Mouse (Mus musculus): ENCODE results near the gene Rap1gap2. TPM values are rescaled to one million over a fixed set of nuclear protein-coding genes. Genes with fewer than 3 reads are reported as not detected.
A peak's percentile ranks its signal among the peaks of the same experiment; 100 is the strongest.

The Rap1gap2 gene
- polyA plus RNA-seq, 1 experiment from 2014 or later, result 0.75 TPM

DNA sequence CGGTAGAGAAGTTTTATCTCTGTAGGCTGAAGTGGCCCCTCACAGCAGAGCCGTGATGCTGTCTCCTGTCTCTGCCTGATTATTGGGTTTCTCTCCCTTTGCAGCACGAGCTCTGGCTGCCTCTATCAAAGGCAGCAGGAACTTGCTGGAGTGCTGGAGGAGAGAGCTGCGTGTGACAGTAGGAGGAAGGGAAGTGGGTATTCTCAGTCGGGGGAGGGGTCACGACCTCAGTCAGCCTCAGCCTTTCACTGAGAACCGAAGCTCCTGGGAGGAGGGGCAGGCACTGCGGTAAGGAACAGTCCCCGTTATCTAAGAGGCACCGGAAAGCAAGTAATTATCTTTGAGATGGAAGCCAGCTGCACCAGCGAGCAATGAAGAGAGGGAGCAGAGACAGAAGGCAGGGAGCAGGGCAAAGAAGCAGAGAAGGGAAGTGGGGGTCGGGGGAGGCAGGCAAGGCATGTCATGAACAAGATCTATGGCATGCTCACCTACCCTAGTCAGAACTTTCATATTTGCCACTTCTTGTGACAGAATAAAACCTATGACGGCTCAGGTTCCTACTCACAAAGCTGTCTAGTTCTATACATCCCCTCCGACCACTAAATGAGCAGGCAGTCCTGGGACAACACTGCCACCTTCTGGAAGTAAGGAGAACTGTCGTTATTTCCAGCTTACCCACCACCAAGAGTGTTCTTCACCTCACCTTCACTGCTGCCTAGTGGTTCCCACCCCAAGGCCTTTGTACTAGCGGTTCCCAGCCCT lies 63.6 kb downstream of the Rap1gap2 start:
- Histone ChIP-seq H3K36me3 (replicated peaks; ENCODE audit: insufficient read depth, low read length) (no peaks in the 10 kb centered on the region), H3K9me3 (ENCODE audit: low read length) (no peaks in the 10 kb centered on the region), H3K4me2 (ENCODE audit: low read depth, low read length) (peak overlapping the region; percentile 76), H3K27ac (ENCODE audit: low read depth) (peak overlapping the region; percentile 82), H3K9ac (replicated peaks) (peak overlapping the region; percentile 56), H3K27me3 (ENCODE audit: insufficient read depth, low read length) (no peaks in the 10 kb centered on the region), H3K4me1 (ENCODE audit: insufficient read depth) (peaks cover 12% of the 10 kb centered on the region), H3K4me3 (ENCODE audit: low read depth, low read length) (peak overlapping the region; percentile 44)
- TF ChIP-seq CTCF (IDR thresholded peaks at IDR 0.05; ENCODE audit: low read depth), result peak; percentile 95
- peak; percentile 73 for TF ChIP-seq EP300 (IDR thresholded peaks at IDR 0.05; ENCODE audit: low read depth)
- DNase-seq (peak; percentile 70), ATAC-seq (peak; percentile 88)
- WGBS (ENCODE audit: insufficient replicate concordance), result 4% methylated on average over 16 of the region's 16 CpGs

DNA sequence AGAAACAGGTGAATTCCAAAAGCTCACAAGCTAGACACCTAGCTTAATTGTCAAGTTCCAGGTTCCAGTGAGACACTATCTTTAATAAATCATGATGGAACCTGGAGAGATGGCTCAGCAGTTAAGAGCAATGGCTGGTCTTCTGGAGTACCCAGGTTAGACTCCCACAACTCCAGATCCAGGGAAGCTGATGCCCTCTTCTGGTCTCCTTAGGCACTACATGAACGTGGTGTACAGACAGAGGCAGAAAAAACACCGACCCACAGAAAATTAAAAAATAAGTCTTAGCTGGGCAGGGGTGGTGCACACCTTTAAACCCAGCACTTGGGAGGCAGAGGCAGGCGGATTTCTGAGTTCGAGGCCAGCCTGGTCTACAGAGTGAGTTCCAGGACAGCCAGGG lies 64.5 kb downstream of the Rap1gap2 start:
- DNase-seq (peak; percentile 67), ATAC-seq (peak; percentile 35; the same call in 1 of the 2 replicates)
- Histone ChIP-seq H3K4me1 (ENCODE audit: insufficient read depth) (peaks cover 12% of the 10 kb centered on the region), H3K36me3 (replicated peaks; ENCODE audit: insufficient read depth, low read length) (no peaks in the 10 kb centered on the region), H3K9me3 (ENCODE audit: low read length) (no peaks in the 10 kb centered on the region), H3K27ac (ENCODE audit: low read depth) (no peak overlapping the region), H3K9ac (replicated peaks) (no peak overlapping the region), H3K4me2 (ENCODE audit: low read depth, low read length) (peak overlapping the region; percentile 76), H3K4me3 (ENCODE audit: low read depth, low read length) (no peak overlapping the region), H3K27me3 (ENCODE audit: insufficient read depth, low read length) (no peaks in the 10 kb centered on the region)
- 32% methylated on average over 4 of the region's 4 CpGs for WGBS (ENCODE audit: insufficient replicate concordance)
- TF ChIP-seq CTCF (IDR thresholded peaks at IDR 0.05; ENCODE audit: low read depth) (peak; percentile 78), EP300 (IDR thresholded peaks at IDR 0.05; ENCODE audit: low read depth) (no peak)

DNA sequence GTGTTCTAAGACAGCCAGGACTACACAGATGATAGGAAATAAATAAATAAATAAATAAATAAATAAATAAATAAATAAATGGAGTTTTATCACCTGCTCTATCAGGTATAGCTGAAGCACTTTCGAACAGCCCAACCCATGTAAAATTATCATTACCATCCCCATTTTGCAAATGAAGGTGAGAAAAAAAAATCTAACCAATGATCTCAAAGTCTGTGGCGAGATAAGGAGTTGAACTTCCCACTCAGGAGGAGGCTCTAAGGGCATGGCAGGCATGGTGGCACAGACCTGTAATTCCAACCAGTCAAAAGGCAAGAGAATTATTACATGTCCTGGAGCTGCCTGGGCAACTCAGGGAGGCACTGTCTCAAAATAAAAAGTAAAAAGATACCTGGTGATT lies 65.2 kb downstream of the Rap1gap2 start:
- TF ChIP-seq EP300 (IDR thresholded peaks at IDR 0.05; ENCODE audit: low read depth), result no peak
- no peak for TF ChIP-seq CTCF (IDR thresholded peaks at IDR 0.05; ENCODE audit: low read depth)
- ATAC-seq (no peak), DNase-seq (no peak)
- no peaks in the 10 kb centered on the region for H3K9me3 ChIP-seq (ENCODE audit: low read length)
- no peak overlapping the region for H3K9ac ChIP-seq (replicated peaks)
- peaks cover 9% of the 10 kb centered on the region for H3K4me1 ChIP-seq (ENCODE audit: insufficient read depth)
- no peak overlapping the region for H3K4me3 ChIP-seq (ENCODE audit: low read depth, low read length)
- 79% methylated on average over 2 of the region's 2 CpGs for WGBS (ENCODE audit: insufficient replicate concordance)
- no peaks in the 10 kb centered on the region for H3K36me3 ChIP-seq (replicated peaks; ENCODE audit: insufficient read depth, low read length)
- no peak overlapping the region for H3K4me2 ChIP-seq (ENCODE audit: low read depth, low read length)
- no peaks in the 10 kb centered on the region for H3K27me3 ChIP-seq (ENCODE audit: insufficient read depth, low read length)
- no peak overlapping the region for H3K27ac ChIP-seq (ENCODE audit: low read depth)

DNA sequence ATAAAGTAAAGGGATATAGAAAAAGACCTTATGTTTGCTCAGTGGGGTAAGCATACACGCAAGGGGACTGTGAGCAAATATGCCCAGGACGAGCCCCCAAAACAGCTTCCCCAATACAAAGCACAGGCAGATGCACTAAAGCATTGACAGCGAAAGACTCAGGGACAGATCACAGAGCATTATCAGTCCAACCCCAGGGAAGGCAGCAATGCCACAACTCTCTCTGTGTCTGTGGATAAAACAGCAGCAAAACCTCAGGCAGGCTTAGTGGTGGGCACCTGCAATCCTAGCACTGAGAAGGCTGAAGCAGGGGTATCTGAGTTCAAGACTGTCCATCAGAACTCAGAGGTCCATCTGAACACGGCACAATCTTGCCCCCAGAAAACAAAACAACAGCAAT lies 73.4 kb downstream of the Rap1gap2 start:
- ATAC-seq (no peak), DNase-seq (no peak)
- no peak for TF ChIP-seq CTCF (IDR thresholded peaks at IDR 0.05; ENCODE audit: low read depth)
- no peaks in the 10 kb centered on the region for H3K27me3 ChIP-seq (ENCODE audit: insufficient read depth, low read length)
- 0 out of 2 replicates have a peak, but pooled peaks cover 5% of the 10 kb centered on the region for H3K4me1 ChIP-seq (ENCODE audit: insufficient read depth)
- WGBS (ENCODE audit: insufficient replicate concordance), result 44% methylated on average over 4 of the region's 4 CpGs
- no peak overlapping the region for H3K4me3 ChIP-seq (ENCODE audit: low read depth, low read length)
- no peaks in the 10 kb centered on the region for H3K36me3 ChIP-seq (replicated peaks; ENCODE audit: insufficient read depth, low read length)
- H3K9me3 ChIP-seq (ENCODE audit: low read length), result no peaks in the 10 kb centered on the region
- no peak overlapping the region for H3K9ac ChIP-seq (replicated peaks)
- no peak overlapping the region for H3K27ac ChIP-seq (ENCODE audit: low read depth)
- no peak overlapping the region for H3K4me2 ChIP-seq (ENCODE audit: low read depth, low read length)

DNA sequence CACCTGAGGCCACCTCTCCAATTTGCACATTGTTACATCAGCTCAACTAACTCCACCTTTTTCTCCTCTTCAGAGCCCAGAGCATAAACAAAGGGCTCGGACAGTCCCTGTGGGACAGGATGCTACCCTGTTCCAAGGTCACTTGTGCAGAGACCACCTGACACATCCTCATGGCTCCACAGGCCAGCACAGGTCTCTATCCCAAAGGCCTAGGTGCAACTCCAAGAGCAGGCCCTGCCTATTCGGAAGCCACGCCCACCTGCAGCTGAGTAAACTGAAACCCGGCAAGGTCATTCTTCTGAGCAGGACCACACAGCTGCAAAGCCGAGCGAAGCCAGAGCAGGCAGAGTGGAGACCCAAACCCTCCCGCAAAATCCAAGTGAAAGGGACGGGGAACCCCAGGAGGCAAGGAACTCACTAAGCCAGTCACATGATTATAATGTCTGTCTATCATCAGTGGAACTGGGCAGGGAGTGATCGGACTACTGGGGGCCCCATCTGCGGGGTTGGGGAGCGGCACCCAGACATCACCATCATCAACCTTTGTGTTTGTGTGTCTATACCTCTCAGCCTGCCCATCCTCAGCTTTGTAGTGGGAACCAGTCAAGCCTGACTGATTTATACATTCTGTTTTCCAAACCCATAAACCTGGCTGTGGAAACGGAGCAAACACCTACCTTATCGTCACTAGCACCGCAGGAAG lies 74.4 kb downstream of the Rap1gap2 start:
- H3K4me3 ChIP-seq (ENCODE audit: low read depth, low read length), result no peak overlapping the region
- no peaks in the 10 kb centered on the region for H3K27me3 ChIP-seq (ENCODE audit: insufficient read depth, low read length)
- H3K27ac ChIP-seq (ENCODE audit: low read depth), result no peak overlapping the region
- 0 out of 2 replicates have a peak, but pooled peaks cover 5% of the 10 kb centered on the region for H3K4me1 ChIP-seq (ENCODE audit: insufficient read depth)
- no peak overlapping the region for H3K9ac ChIP-seq (replicated peaks)
- no peaks in the 10 kb centered on the region for H3K36me3 ChIP-seq (replicated peaks; ENCODE audit: insufficient read depth, low read length)
- peak; percentile 50 for DNase-seq
- H3K4me2 ChIP-seq (ENCODE audit: low read depth, low read length), result peak overlapping the region; percentile 20
- no peaks in the 10 kb centered on the region for H3K9me3 ChIP-seq (ENCODE audit: low read length)
- WGBS (ENCODE audit: insufficient replicate concordance), result 47% methylated on average over 14 of the region's 14 CpGs
- peak; percentile 47 for ATAC-seq
- no peak for TF ChIP-seq EP300 (IDR thresholded peaks at IDR 0.05; ENCODE audit: low read depth)
- TF ChIP-seq CTCF (IDR thresholded peaks at IDR 0.05; ENCODE audit: low read depth), result no peak

DNA sequence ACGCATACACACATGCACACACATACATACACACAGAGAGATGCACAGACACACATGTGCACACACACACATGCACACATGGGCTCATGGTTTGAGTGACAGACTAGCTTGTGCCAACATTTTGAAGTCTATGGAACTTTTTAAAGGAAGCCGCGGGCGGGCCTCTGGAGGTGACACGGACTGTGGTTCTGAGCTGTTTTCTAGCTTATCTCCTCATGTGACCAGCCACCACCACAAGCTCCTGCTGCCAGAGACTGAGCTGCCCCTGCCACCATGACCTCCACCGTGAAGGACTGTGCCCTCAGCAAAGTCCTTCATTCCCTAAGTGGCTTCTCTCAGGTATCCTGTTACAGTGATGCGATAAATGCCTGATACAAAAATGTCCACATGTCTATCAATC lies 76.3 kb downstream of the Rap1gap2 start:
- TF ChIP-seq CTCF (IDR thresholded peaks at IDR 0.05; ENCODE audit: low read depth) (no peak), EP300 (IDR thresholded peaks at IDR 0.05; ENCODE audit: low read depth) (no peak)
- no peaks in the 10 kb centered on the region for H3K27me3 ChIP-seq (ENCODE audit: insufficient read depth, low read length)
- H3K27ac ChIP-seq (ENCODE audit: low read depth), result no peak overlapping the region
- H3K9me3 ChIP-seq (ENCODE audit: low read length), result no peaks in the 10 kb centered on the region
- H3K9ac ChIP-seq (replicated peaks), result no peak overlapping the region
- no peak overlapping the region for H3K4me3 ChIP-seq (ENCODE audit: low read depth, low read length)
- DNase-seq (no peak), ATAC-seq (no peak)
- H3K36me3 ChIP-seq (replicated peaks; ENCODE audit: insufficient read depth, low read length), result no peaks in the 10 kb centered on the region
- H3K4me1 ChIP-seq (ENCODE audit: insufficient read depth), result 0 out of 2 replicates have a peak, but pooled peaks cover 5% of the 10 kb centered on the region
- WGBS (ENCODE audit: insufficient replicate concordance), result 56% methylated on average over 7 of the region's 7 CpGs
- no peak overlapping the region for H3K4me2 ChIP-seq (ENCODE audit: low read depth, low read length)

All from liver, postnatal 0 days (tissue).